Mouse (Mus musculus): ENCODE data around the gene Brsk2.

- no peak for TF ChIP-seq CTCF (conservative IDR thresholded peaks at IDR 0.05; ENCODE audit: low read length)
- TF ChIP-seq POU5F1 (IDR thresholded peaks at IDR 0.05; ENCODE audit: borderline replicate concordance, low read length) = no peak
- no peak for TF ChIP-seq NANOG (IDR thresholded peaks at IDR 0.05; ENCODE audit: borderline replicate concordance, low read length)
These were observed 91.2 kb downstream of the Brsk2 start for GRCm38 (mm10) chr7:142040756-142041155.

Data from E14TG2a.4 (cell line).